Mouse (Mus musculus) stomach, postnatal 0 days (tissue): ENCODE results near the gene Klrg2. TPM values are rescaled to one million over a fixed set of nuclear protein-coding genes. Genes with fewer than 3 reads are reported as not detected.

Experiments
- ATAC-seq: fragments of 200-750 bp; cut with Nextera tagmentation; 2 replicates; pipeline ENCODE4 v1.8.0; 2017; ENCODE audit not compliant: low FRiP score, low TSS enrichment
- DNase-seq: peaks from one replicate; pipeline ENCODE4 v3.0.0-alpha.2; 2016; ENCODE audit warnings: low spot score
- H3K27ac ChIP-seq: fragments of 300-500 bp; sonication (generic); replicated peaks from 2 replicates; pipeline ENCODE4 v1.5.1; 2014; ENCODE audit warnings: mild to moderate bottlenecking, control low read depth
- H3K27me3 ChIP-seq: fragments of 300-500 bp; sonication (generic); 2 replicates; pipeline ENCODE4 v1.6.1; 2014; ENCODE audit warnings: low read length; ENCODE audit not compliant: control insufficient read depth, insufficient read depth
- H3K36me3 ChIP-seq: fragments of 300-500 bp; sonication (generic); 2 replicates; pipeline ENCODE4 v1.6.1; 2014; ENCODE audit warnings: low read length, mixed read lengths; ENCODE audit not compliant: control insufficient read depth, insufficient read depth
- H3K4me1 ChIP-seq: fragments of 300-500 bp; sonication (generic); replicated peaks from 2 replicates; pipeline ENCODE4 v1.6.1; 2014; ENCODE audit warnings: antibody characterized with exemption; ENCODE audit not compliant: control insufficient read depth, insufficient read depth
- H3K4me2 ChIP-seq: fragments of 300-500 bp; sonication (generic); replicated peaks from 2 replicates; pipeline ENCODE4 v1.6.1; 2014; ENCODE audit warnings: low read depth, mild to moderate bottlenecking, control low read depth, moderate library complexity
- H3K4me3 ChIP-seq: fragments of 300-500 bp; sonication (generic); 2 replicates; pipeline ENCODE4 v1.5.1; 2014; ENCODE audit warnings: low read depth, low read length, control low read depth
- H3K9ac ChIP-seq: fragments of 300-500 bp; sonication (generic); 2 replicates; pipeline ENCODE4 v1.6.1; 2014; ENCODE audit warnings: mild to moderate bottlenecking, low read length, control low read depth, mixed read lengths
- H3K9me3 ChIP-seq: fragments of 300-500 bp; sonication (generic); 2 replicates; pipeline ENCODE4 v1.6.1; 2016; ENCODE audit warnings: low read length; ENCODE audit not compliant: control insufficient read depth
- CTCF ChIP-seq: IDR thresholded peaks from 2 replicates; pipeline ENCODE4 v1.5.1; 2016; ENCODE audit warnings: antibody characterized with exemption, low read depth, mild to moderate bottlenecking, moderate library complexity
- EP300 ChIP-seq: optimal IDR thresholded peaks from 2 replicates; pipeline ENCODE3; 2016; ENCODE audit warnings: antibody characterized with exemption
- WGBS: fragments of 180-500 bp; shearing (Covaris S2); extraction: QIAGEN DNeasy Blood & Tissue Kit; methylation state at CpG from one replicate; pipeline ENCODE4 v1.1.7; 2014; 5-methylcytosine and 5-hydroxymethylcytosine counted together
- polyA plus RNA-seq: library from polyadenylated mRNA; unstranded; fragments of >200 nt; fragmentation: Nextera tagmentation; extraction: Ambion mirVana; gene quantifications from 2 replicates; pipeline ENCODE4 v1.2.1, GENCODE M21; 2015

The Klrg2 gene
- polyA plus RNA-seq, 1 experiment from 2014 or later, result 4.5 TPM

- H3K9me3 ChIP-seq, result no peaks in the 10 kb centered on the region
- DNase-seq (no peak), ATAC-seq (no peak)
- no peak for TF ChIP-seq EP300
- no peak for TF ChIP-seq CTCF
- H3K27me3 ChIP-seq, result peaks cover 6% of the 10 kb centered on the region
- no peaks in the 10 kb centered on the region for H3K36me3 ChIP-seq
- H3K4me1 ChIP-seq, result no peaks in the 10 kb centered on the region
- no peak overlapping the region for H3K27ac ChIP-seq
- no peak overlapping the region for H3K4me3 ChIP-seq
- WGBS, result 48% methylated on average over 11 of the region's 11 CpGs
- no peak overlapping the region for H3K4me2 ChIP-seq
- no peak overlapping the region for H3K9ac ChIP-seq
Measured at GRCm38 (mm10) chr6:38640401-38640800, 3.4 kb upstream of the Klrg2 start.

- DNase-seq (peak; percentile 80), ATAC-seq (peak; percentile 43)
- Histone ChIP-seq H3K27ac (peak overlapping the region; percentile 67; the same call in 1 of the 2 replicates), H3K4me1 (no peaks in the 10 kb centered on the region), H3K4me2 (peak overlapping the region; percentile 100), H3K9me3 (no peaks in the 10 kb centered on the region), H3K36me3 (no peaks in the 10 kb centered on the region), H3K27me3 (peaks cover 6% of the 10 kb centered on the region), H3K4me3 (peak overlapping the region; percentile 59), H3K9ac (peak overlapping the region; percentile 65)
- TF ChIP-seq CTCF (no peak), EP300 (no peak)
- WGBS, result under 1% methylated on average over 55 of the region's 72 CpGs
Measured at GRCm38 (mm10) chr6:38635941-38636851, 846 bp downstream of the Klrg2 start.

- 89% methylated on average over 8 of the region's 8 CpGs for WGBS
- Histone ChIP-seq H3K27me3 (peaks cover 6% of the 10 kb centered on the region), H3K4me2 (no peak overlapping the region), H3K36me3 (no peaks in the 10 kb centered on the region), H3K27ac (no peak overlapping the region), H3K4me1 (no peaks in the 10 kb centered on the region), H3K9me3 (no peaks in the 10 kb centered on the region), H3K4me3 (no peak overlapping the region), H3K9ac (no peak overlapping the region)
- TF ChIP-seq EP300 (no peak), CTCF (no peak)
- ATAC-seq, result no peak
- no peak for DNase-seq
Measured at GRCm38 (mm10) chr6:38634461-38634860, 2.6 kb downstream of the Klrg2 start.

GRCm38 (mm10) chr6:38632826-38633225 is 4.2 kb downstream of the Klrg2 start:
- ATAC-seq (no peak; the same call in 1 of the 2 replicates), DNase-seq (no peak)
- TF ChIP-seq EP300 (no peak), CTCF (no peak)
- 87% methylated on average over 2 of the region's 2 CpGs for WGBS
- Histone ChIP-seq H3K36me3 (no peaks in the 10 kb centered on the region), H3K4me1 (no peaks in the 10 kb centered on the region), H3K9me3 (no peaks in the 10 kb centered on the region), H3K27me3 (peaks cover 6% of the 10 kb centered on the region), H3K9ac (no peak overlapping the region), H3K4me3 (no peak overlapping the region), H3K27ac (no peak overlapping the region), H3K4me2 (no peak overlapping the region)

GRCm38 (mm10) chr6:38629556-38629955 is 7.5 kb downstream of the Klrg2 start:
- no peak for TF ChIP-seq EP300
- TF ChIP-seq CTCF, result no peak
- ATAC-seq, result no peak
- no peak overlapping the region for H3K4me2 ChIP-seq
- DNase-seq, result peak; percentile 11
- H3K27me3 ChIP-seq, result no peaks in the 10 kb centered on the region
- H3K9me3 ChIP-seq, result no peaks in the 10 kb centered on the region
- no peaks in the 10 kb centered on the region for H3K36me3 ChIP-seq
- H3K9ac ChIP-seq, result no peak overlapping the region
- 82% methylated on average over 1 of the region's 1 CpGs for WGBS
- H3K4me1 ChIP-seq, result no peaks in the 10 kb centered on the region
- H3K4me3 ChIP-seq, result no peak overlapping the region
- H3K27ac ChIP-seq, result no peak overlapping the region

GRCm38 (mm10) chr6:38627486-38627885 is 9.6 kb downstream of the Klrg2 start:
- Histone ChIP-seq H3K27me3 (no peaks in the 10 kb centered on the region), H3K4me1 (no peaks in the 10 kb centered on the region), H3K27ac (no peak overlapping the region), H3K36me3 (no peaks in the 10 kb centered on the region), H3K4me3 (no peak overlapping the region), H3K4me2 (no peak overlapping the region), H3K9ac (no peak overlapping the region), H3K9me3 (no peaks in the 10 kb centered on the region)
- DNase-seq (no peak), ATAC-seq (no peak)
- WGBS, result 70% methylated on average over 4 of the region's 4 CpGs
- TF ChIP-seq CTCF (no peak), EP300 (no peak)
